Mouse (Mus musculus): ENCODE results near the gene H2-Aa. TPM values are rescaled to one million over a fixed set of nuclear protein-coding genes. Genes with fewer than 3 reads are reported as not detected.

H2-Aa gene
- polyA plus RNA-seq, 1 experiment: not detected

DNA sequence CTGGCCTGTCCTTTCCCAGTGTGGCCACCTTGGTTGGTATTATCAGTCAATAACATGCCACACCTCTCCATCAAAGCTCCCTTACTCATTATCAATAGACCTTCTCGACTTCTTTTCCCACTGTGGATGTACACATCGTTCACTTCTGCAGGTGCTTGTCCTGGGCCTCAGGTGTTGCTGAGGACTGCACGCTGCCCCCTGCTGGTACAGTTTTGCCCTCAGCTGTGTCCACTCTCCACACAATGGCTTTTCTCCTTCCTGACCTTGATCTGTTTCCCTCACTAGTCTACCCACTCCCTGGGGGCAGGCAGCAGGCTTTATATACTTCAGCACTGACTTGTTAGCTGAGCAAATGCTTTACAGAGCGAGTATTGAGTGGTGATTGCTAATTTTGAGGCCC is 1.8 kb downstream of the H2-Aa start:
- Histone ChIP-seq H3ac (ENCODE audit: control insufficient read depth, insufficient read length) (no peak overlapping the region), H3K4me3 (no peak overlapping the region), H3K27me3 (ENCODE audit: control insufficient read depth, insufficient read depth, insufficient read length) (no peaks in the 10 kb centered on the region), H3K36me3 (ENCODE audit: control insufficient read depth, insufficient read depth) (no peaks in the 10 kb centered on the region), H3K4me2 (ENCODE audit: low read depth) (no peak overlapping the region), H3K79me2 (ENCODE audit: control insufficient read depth, insufficient read depth) (no peaks in the 10 kb centered on the region)
- TF ChIP-seq TCF12 (IDR thresholded peaks at IDR 0.05; ENCODE audit: insufficient read depth, poor library complexity, severe bottlenecking) (no peak), SRF (IDR thresholded peaks at IDR 0.05; ENCODE audit: control insufficient read depth, insufficient read length, low read depth) (no peak), USF1 (IDR thresholded peaks at IDR 0.05; ENCODE audit: low read depth) (no peak), E2F4 (IDR thresholded peaks at IDR 0.05; ENCODE audit: insufficient read depth) (no peak), POLR2A (IDR thresholded peaks at IDR 0.05; ENCODE audit: insufficient read length, low read depth) (no peak), MYOG (IDR thresholded peaks at IDR 0.05; ENCODE audit: control insufficient read depth in 1 of 3, insufficient read depth in 1 of 3, insufficient read length in 2 of 3, low read depth in 2 of 3) (no peak), POLR2AphosphoS2 (IDR thresholded peaks at IDR 0.05; ENCODE audit: insufficient read length, low read depth) (no peak), CEBPB (IDR thresholded peaks at IDR 0.05; ENCODE audit: insufficient read depth, poor library complexity, severe bottlenecking) (no peak), REST (IDR thresholded peaks at IDR 0.05; ENCODE audit: insufficient read depth, insufficient read length) (no peak), MAX (IDR thresholded peaks at IDR 0.05; ENCODE audit: low read depth) (no peak)

DNA sequence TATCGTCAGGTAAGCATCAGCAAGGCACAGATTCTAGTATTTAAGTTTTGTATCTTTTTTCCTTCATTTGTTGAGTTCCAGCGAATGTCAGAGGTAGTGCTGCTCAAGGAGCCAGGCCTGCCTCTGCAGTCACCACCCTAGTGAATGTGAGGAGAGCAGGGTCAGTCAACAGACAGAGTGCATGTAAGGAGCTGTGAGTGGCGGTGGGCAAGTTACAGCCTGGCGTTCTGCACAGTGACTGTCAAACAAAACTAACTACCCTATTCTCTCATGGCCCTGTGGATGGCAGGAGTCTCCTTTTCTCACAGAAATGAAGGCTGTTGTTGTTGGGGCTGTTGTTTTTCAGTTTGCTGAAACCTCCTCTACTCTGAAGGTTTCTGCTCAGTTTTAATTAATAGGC is 2.3 kb downstream of the H2-Aa start:
- TF ChIP-seq MYOG (IDR thresholded peaks at IDR 0.05; ENCODE audit: control insufficient read depth in 1 of 3, insufficient read depth in 1 of 3, insufficient read length in 2 of 3, low read depth in 2 of 3) (no peak), POLR2AphosphoS2 (IDR thresholded peaks at IDR 0.05; ENCODE audit: insufficient read length, low read depth) (no peak), SRF (IDR thresholded peaks at IDR 0.05; ENCODE audit: control insufficient read depth, insufficient read length, low read depth) (no peak), MAX (IDR thresholded peaks at IDR 0.05; ENCODE audit: low read depth) (no peak), E2F4 (IDR thresholded peaks at IDR 0.05; ENCODE audit: insufficient read depth) (no peak), USF1 (IDR thresholded peaks at IDR 0.05; ENCODE audit: low read depth) (no peak), TCF12 (IDR thresholded peaks at IDR 0.05; ENCODE audit: insufficient read depth, poor library complexity, severe bottlenecking) (no peak), CEBPB (IDR thresholded peaks at IDR 0.05; ENCODE audit: insufficient read depth, poor library complexity, severe bottlenecking) (no peak), TCF3 (IDR thresholded peaks at IDR 0.05; ENCODE audit: insufficient read length, low read depth) (no peak), REST (IDR thresholded peaks at IDR 0.05; ENCODE audit: insufficient read depth, insufficient read length) (no peak), MYOD1 (IDR thresholded peaks at IDR 0.05; ENCODE audit: control insufficient read depth in 1 of 3, insufficient read length in 2 of 3, low read depth in 2 of 3) (no peak), POLR2A (IDR thresholded peaks at IDR 0.05; ENCODE audit: insufficient read length, low read depth) (no peak)
- H3K27me3 ChIP-seq (ENCODE audit: control insufficient read depth, insufficient read depth, insufficient read length): no peaks in the 10 kb centered on the region
- no peak overlapping the region for H3ac ChIP-seq (ENCODE audit: control insufficient read depth, insufficient read length)
- H3K4me3 ChIP-seq: no peak overlapping the region
- H3K4me2 ChIP-seq (ENCODE audit: low read depth): no peak overlapping the region
- no peaks in the 10 kb centered on the region for H3K36me3 ChIP-seq (ENCODE audit: control insufficient read depth, insufficient read depth)
- H3K79me2 ChIP-seq (ENCODE audit: control insufficient read depth, insufficient read depth): no peaks in the 10 kb centered on the region

DNA sequence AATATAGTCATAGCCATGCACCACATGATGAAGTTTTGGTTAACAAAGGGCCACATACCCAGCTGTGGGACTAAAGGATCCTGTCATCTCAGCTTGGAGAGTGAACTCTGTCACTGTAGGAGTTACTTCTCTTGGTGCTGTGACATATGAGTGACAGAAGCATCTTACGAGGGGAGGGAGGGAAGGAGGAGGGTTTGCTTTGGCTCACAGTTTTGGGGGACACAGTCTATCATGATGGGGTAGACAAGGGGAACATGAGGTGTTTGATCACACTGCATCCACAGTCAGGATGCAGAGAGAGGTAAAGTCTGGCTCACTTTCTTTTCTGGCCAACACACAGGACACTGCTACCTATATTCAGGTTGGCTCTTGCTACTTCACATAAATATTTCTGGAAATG is 5.8 kb downstream of the H2-Aa start:
- no peak overlapping the region for H3K4me3 ChIP-seq
- H3K36me3 ChIP-seq (ENCODE audit: control insufficient read depth, insufficient read depth): no peaks in the 10 kb centered on the region
- H3K79me2 ChIP-seq (ENCODE audit: control insufficient read depth, insufficient read depth): no peaks in the 10 kb centered on the region
- TF ChIP-seq TCF12 (IDR thresholded peaks at IDR 0.05; ENCODE audit: insufficient read depth, poor library complexity, severe bottlenecking) (no peak), TCF3 (IDR thresholded peaks at IDR 0.05; ENCODE audit: insufficient read length, low read depth) (no peak), CEBPB (IDR thresholded peaks at IDR 0.05; ENCODE audit: insufficient read depth, poor library complexity, severe bottlenecking) (no peak)
- no peak overlapping the region for H3K4me2 ChIP-seq (ENCODE audit: low read depth)
- H3ac ChIP-seq (ENCODE audit: control insufficient read depth, insufficient read length): no peak overlapping the region
- no peaks in the 10 kb centered on the region for H3K27me3 ChIP-seq (ENCODE audit: control insufficient read depth, insufficient read depth, insufficient read length)

DNA sequence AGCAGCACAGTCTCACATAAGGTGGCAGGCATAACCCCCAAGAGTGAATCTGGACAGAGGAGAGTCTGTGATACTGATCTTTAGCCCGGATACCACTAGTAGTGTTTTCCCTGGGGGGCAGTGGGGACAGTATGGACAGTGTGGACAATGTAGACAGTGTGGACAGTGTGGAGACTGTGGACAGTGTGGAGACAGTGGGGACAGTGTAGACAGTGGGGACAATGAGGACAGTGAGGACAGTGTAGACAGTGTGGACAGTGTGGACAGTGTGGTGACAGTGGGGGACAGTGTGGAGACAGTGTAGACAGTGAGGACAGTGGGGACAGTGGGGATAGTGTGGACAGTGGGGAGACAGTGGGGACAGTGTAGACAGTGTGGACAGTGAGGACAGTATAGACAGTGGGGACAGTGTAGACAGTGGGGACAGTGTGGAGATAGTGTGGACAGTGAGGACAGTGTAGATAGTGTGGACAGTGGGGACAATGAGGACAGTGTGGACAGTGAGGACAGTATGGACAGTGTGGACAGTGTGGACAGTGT is 7.1 kb downstream of the H2-Aa start:
- Histone ChIP-seq H3ac (ENCODE audit: control insufficient read depth, insufficient read length) (no peak overlapping the region), H3K36me3 (ENCODE audit: control insufficient read depth, insufficient read depth) (no peaks in the 10 kb centered on the region), H3K4me2 (ENCODE audit: low read depth) (no peak overlapping the region), H3K79me2 (ENCODE audit: control insufficient read depth, insufficient read depth) (no peaks in the 10 kb centered on the region), H3K4me3 (no peak overlapping the region), H3K27me3 (ENCODE audit: control insufficient read depth, insufficient read depth, insufficient read length) (no peaks in the 10 kb centered on the region)
- TF ChIP-seq MAX (IDR thresholded peaks at IDR 0.05; ENCODE audit: low read depth) (no peak), TCF12 (IDR thresholded peaks at IDR 0.05; ENCODE audit: insufficient read depth, poor library complexity, severe bottlenecking) (no peak), POLR2A (IDR thresholded peaks at IDR 0.05; ENCODE audit: insufficient read length, low read depth) (no peak), REST (IDR thresholded peaks at IDR 0.05; ENCODE audit: insufficient read depth, insufficient read length) (no peak), POLR2AphosphoS2 (IDR thresholded peaks at IDR 0.05; ENCODE audit: insufficient read length, low read depth) (no peak), MYOD1 (IDR thresholded peaks at IDR 0.05; ENCODE audit: control insufficient read depth in 1 of 3, insufficient read length in 2 of 3, low read depth in 2 of 3) (no peak), MYOG (IDR thresholded peaks at IDR 0.05; ENCODE audit: control insufficient read depth in 1 of 3, insufficient read depth in 1 of 3, insufficient read length in 2 of 3, low read depth in 2 of 3) (no peak)

DNA sequence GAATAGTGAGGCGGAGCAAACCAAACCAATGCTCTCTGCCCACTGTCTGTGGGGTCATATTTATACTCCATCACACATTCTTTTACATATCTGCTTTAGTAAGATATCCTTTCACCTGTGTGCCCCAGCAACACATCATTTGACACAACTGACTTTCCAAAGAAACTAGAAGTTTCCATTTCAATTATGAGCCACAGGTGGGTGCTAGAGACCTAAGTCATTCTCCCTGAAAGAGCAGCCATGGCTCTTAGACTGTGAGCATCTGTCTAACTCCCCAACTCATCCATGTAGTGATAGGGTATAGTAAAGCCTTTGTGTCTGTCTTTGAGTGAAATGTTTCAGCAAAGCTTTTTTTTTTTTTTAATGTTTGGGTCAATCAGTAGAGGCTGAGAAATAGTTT is 15.5 kb downstream of the H2-Aa start:
- H3K27me3 ChIP-seq (ENCODE audit: control insufficient read depth, insufficient read depth, insufficient read length): peaks cover 3% of the 10 kb centered on the region
- no peak overlapping the region for H3K4me3 ChIP-seq
- no peak overlapping the region for H3ac ChIP-seq (ENCODE audit: control insufficient read depth, insufficient read length)
- no peaks in the 10 kb centered on the region for H3K79me2 ChIP-seq (ENCODE audit: control insufficient read depth, insufficient read depth)
- TF ChIP-seq CEBPB (IDR thresholded peaks at IDR 0.05; ENCODE audit: insufficient read depth, poor library complexity, severe bottlenecking): no peak
- no peak for TF ChIP-seq E2F4 (IDR thresholded peaks at IDR 0.05; ENCODE audit: insufficient read depth)
- no peak for TF ChIP-seq MYOD1 (IDR thresholded peaks at IDR 0.05; ENCODE audit: control insufficient read depth in 1 of 3, insufficient read length in 2 of 3, low read depth in 2 of 3)
- no peak for TF ChIP-seq TCF12 (IDR thresholded peaks at IDR 0.05; ENCODE audit: insufficient read depth, poor library complexity, severe bottlenecking)
- no peak for TF ChIP-seq POLR2AphosphoS2 (IDR thresholded peaks at IDR 0.05; ENCODE audit: insufficient read length, low read depth)
- no peak for TF ChIP-seq SRF (IDR thresholded peaks at IDR 0.05; ENCODE audit: control insufficient read depth, insufficient read length, low read depth)
- no peak for TF ChIP-seq MYOG (IDR thresholded peaks at IDR 0.05; ENCODE audit: control insufficient read depth in 1 of 3, insufficient read depth in 1 of 3, insufficient read length in 2 of 3, low read depth in 2 of 3)
- no peak for TF ChIP-seq REST (IDR thresholded peaks at IDR 0.05; ENCODE audit: insufficient read depth, insufficient read length)
- no peak for TF ChIP-seq MAX (IDR thresholded peaks at IDR 0.05; ENCODE audit: low read depth)
- no peak for TF ChIP-seq USF1 (IDR thresholded peaks at IDR 0.05; ENCODE audit: low read depth)
- no peak for TF ChIP-seq TCF3 (IDR thresholded peaks at IDR 0.05; ENCODE audit: insufficient read length, low read depth)
- no peak for TF ChIP-seq POLR2A (IDR thresholded peaks at IDR 0.05; ENCODE audit: insufficient read length, low read depth)
- no peak overlapping the region for H3K4me2 ChIP-seq (ENCODE audit: low read depth)
- H3K36me3 ChIP-seq (ENCODE audit: control insufficient read depth, insufficient read depth): no peaks in the 10 kb centered on the region
